Mouse (Mus musculus) testis, adult 2 months (tissue): ENCODE measurements around the gene Cntn5. TPM values are rescaled to one million over a fixed set of nuclear protein-coding genes. Genes with fewer than 3 reads are reported as not detected.

Source experiments
- H3K27ac ChIP-seq: fragments of 200-500 bp; 2 replicates; pipeline ENCODE4 v1.5.1; 2012; ENCODE audit warnings: low read depth, low read length; ENCODE audit not compliant: control insufficient read depth, insufficient read depth
- H3K27me3 ChIP-seq: fragments of 200-500 bp; 2 replicates; pipeline ENCODE4 v1.6.1; 2012; ENCODE audit warnings: mild to moderate bottlenecking, low read length, moderate library complexity; ENCODE audit not compliant: control insufficient read depth, insufficient read depth
- H3K36me3 ChIP-seq: fragments of 200-500 bp; 2 replicates; pipeline ENCODE4 v1.6.1; 2012; ENCODE audit warnings: mild to moderate bottlenecking, low read length; ENCODE audit not compliant: control insufficient read depth, insufficient read depth
- H3K4me1 ChIP-seq: fragments of 200-500 bp; 2 replicates; pipeline ENCODE4 v1.6.1; 2012; ENCODE audit warnings: low read length; ENCODE audit not compliant: control insufficient read depth, insufficient read depth
- H3K4me3 ChIP-seq: fragments of 200-500 bp; 2 replicates; pipeline ENCODE4 v1.5.1; 2012; ENCODE audit warnings: low read depth, mild to moderate bottlenecking, low read length, moderate library complexity, mixed read lengths; ENCODE audit not compliant: control insufficient read depth
- CTCF ChIP-seq: fragments of 200-500 bp; IDR thresholded peaks from 2 replicates; pipeline ENCODE4 v1.5.1; 2012; ENCODE audit warnings: low read depth, mild to moderate bottlenecking, inconsistent platforms, low read length, moderate library complexity; ENCODE audit not compliant: control insufficient read depth, insufficient read depth, insufficient replicate concordance
- POLR2A ChIP-seq: fragments of 200-500 bp; IDR thresholded peaks from 2 replicates; pipeline ENCODE4 v1.6.1; 2012; ENCODE audit warnings: low read depth, mild to moderate bottlenecking, inconsistent platforms, low read length, moderate library complexity; ENCODE audit not compliant: control insufficient read depth
- polyA plus RNA-seq: library from polyadenylated mRNA; depleted of rRNA; stranded (reverse); fragments of >200 nt; gene quantifications from 2 replicates; pipeline ENCODE4 v1.2.3, GENCODE M21; 2012

Gene Cntn5
- polyA plus RNA-seq, 1 experiment, result 0.53 TPM

DNA sequence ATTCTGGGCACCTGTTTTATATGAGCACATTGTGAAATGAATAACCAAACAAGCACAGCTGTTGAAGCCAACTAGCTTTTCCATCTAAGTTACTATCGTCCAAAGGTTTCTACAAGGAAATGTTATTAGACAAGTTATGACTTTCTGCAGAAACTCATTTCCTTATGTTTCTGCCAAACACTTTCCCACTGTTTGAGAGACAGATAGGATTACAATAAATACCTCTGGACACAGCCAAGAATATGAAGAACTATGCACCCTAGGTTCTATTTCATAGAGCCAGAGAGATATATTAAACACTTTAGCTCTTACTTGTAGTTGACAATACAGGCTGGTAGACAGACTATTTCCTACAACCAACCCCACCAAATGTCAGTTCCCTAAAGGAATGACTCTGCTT is 383.5 kb downstream of the Cntn5 start:
- Histone ChIP-seq H3K36me3 (no peaks in the 10 kb centered on the region), H3K4me1 (no peaks in the 10 kb centered on the region), H3K27me3 (no peaks in the 10 kb centered on the region), H3K27ac (no peak overlapping the region), H3K4me3 (no peak overlapping the region)
- TF ChIP-seq CTCF, result no peak
- TF ChIP-seq POLR2A, result no peak

DNA sequence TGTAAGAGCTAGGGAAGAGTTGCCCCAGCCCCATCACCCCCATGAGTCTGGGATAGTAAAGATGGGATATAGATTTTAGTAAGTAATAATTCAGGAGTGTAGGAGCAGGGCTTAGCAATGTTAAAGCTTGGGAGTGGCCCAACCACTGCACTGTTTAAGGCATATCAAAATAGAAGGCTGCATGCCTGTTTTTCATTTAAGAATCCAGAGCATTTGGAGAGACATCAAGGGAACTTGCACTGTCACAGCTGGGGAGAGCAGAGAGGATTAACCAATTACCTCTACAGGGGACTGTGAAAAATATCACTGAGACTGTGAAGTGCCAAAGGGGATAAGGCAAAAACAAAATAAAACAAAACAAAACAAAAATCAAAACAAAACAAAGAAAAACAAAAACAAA is 412.3 kb downstream of the Cntn5 start:
- TF ChIP-seq CTCF, result no peak
- no peak for TF ChIP-seq POLR2A
- no peaks in the 10 kb centered on the region for H3K36me3 ChIP-seq
- no peaks in the 10 kb centered on the region for H3K27me3 ChIP-seq
- no peaks in the 10 kb centered on the region for H3K4me1 ChIP-seq
- H3K27ac ChIP-seq, result no peak overlapping the region
- no peak overlapping the region for H3K4me3 ChIP-seq

DNA sequence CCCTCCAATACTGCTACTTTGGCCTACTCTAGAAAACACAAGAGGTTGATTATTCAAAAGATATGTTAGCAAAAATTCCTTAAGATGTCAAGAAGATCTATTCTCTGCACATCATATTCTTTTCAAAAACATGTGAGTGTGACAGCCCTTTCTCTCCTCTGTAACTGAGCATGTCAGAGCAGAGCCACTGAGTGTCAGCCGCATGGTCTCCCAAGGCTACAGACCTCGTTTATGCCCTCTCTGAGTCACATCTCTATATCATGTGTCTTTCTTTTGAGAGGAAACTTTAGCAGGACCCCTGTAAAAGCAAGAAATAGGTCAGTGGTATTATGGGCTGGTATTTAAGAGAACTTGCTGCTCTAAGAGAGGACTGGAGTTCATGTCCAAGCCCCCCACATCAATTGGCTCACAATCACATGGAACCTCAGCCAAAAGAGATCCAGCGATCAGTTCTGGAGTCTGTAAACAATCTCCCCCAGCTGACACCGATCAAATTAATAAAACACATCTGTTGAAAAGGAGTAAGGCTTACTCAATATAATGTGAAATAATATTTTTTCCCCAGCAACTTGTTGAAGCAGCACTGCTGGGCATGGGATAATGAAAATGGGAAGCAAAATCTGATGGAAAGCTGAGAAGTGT is 433.0 kb downstream of the Cntn5 start:
- TF ChIP-seq POLR2A (no peak), CTCF (no peak)
- no peaks in the 10 kb centered on the region for H3K36me3 ChIP-seq
- H3K4me1 ChIP-seq, result no peaks in the 10 kb centered on the region
- no peaks in the 10 kb centered on the region for H3K27me3 ChIP-seq
- H3K4me3 ChIP-seq, result no peak overlapping the region
- H3K27ac ChIP-seq, result no peak overlapping the region

- Histone ChIP-seq H3K27ac (no peak overlapping the region), H3K27me3 (no peaks in the 10 kb centered on the region), H3K4me1 (no peaks in the 10 kb centered on the region), H3K36me3 (no peaks in the 10 kb centered on the region), H3K4me3 (no peak overlapping the region)
- no peak for TF ChIP-seq CTCF
Observed at GRCm38 (mm10) chr9:10464758-10465157, 439.8 kb downstream of the Cntn5 start.

- Histone ChIP-seq H3K4me1 (no peaks in the 10 kb centered on the region), H3K36me3 (no peaks in the 10 kb centered on the region), H3K27ac (no peak overlapping the region), H3K27me3 (no peaks in the 10 kb centered on the region), H3K4me3 (no peak overlapping the region)
- TF ChIP-seq CTCF (no peak), POLR2A (no peak)
Observed at GRCm38 (mm10) chr9:10457900-10458299, 446.7 kb downstream of the Cntn5 start.

- Histone ChIP-seq H3K27me3 (no peaks in the 10 kb centered on the region), H3K27ac (no peak overlapping the region), H3K4me1 (no peaks in the 10 kb centered on the region), H3K36me3 (no peaks in the 10 kb centered on the region), H3K4me3 (no peak overlapping the region)
- TF ChIP-seq POLR2A (no peak), CTCF (no peak)
Observed at GRCm38 (mm10) chr9:10448987-10449563, 455.5 kb downstream of the Cntn5 start.

DNA sequence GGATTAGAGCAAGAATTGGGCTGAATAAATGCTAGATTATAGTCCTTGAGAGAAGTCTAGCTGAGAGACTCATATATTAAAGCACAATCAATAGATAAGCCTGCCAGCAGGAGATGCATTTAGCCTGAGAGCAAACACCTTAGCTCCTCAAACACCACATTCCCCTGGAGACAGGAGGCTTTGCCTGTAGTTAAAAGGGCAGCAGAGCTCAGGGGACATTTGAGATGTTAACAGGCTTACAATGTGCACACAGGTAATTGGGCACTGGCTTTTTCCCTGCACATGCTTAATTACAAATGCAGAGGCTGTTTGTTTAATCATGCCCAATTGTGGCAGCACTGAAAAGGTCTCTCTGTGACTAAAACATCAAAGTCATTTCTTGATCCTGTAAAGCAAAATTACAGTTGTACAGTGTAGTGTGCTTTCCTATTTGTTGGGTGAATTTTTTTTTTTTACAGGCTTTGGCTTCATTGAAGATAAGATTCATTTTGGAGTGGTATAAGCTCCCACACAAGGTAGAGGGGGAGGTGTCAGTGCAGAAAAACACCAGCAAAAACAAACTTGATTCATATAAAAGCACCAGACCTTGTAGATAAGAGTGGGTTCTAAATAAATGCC is 457.2 kb downstream of the Cntn5 start:
- no peak for TF ChIP-seq POLR2A
- no peak for TF ChIP-seq CTCF
- no peak overlapping the region for H3K4me3 ChIP-seq
- H3K4me1 ChIP-seq, result no peaks in the 10 kb centered on the region
- H3K27me3 ChIP-seq, result no peaks in the 10 kb centered on the region
- H3K27ac ChIP-seq, result no peak overlapping the region
- H3K36me3 ChIP-seq, result no peaks in the 10 kb centered on the region

DNA sequence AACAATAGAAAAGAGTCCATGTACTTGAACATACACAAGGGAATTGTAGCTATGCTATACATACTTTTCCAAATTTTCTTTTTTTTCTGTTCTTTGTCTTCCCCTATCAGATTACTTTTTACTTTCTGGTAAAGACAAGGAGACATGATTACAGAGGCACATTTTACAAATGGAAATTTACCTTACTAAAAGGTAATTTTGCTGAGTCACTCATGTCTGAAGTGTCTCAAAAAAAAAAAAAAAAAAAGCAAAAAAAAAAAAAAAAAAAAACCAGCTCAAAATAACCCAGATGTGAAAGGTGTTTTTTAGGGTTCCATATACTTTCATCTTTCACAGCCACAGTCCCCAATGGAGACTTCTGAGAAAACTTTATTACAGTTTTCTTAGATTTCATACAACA is 492.5 kb downstream of the Cntn5 start:
- TF ChIP-seq CTCF, result no peak
- Histone ChIP-seq H3K4me3 (no peak overlapping the region), H3K27me3 (no peaks in the 10 kb centered on the region), H3K27ac (no peak overlapping the region), H3K4me1 (no peaks in the 10 kb centered on the region), H3K36me3 (no peaks in the 10 kb centered on the region)
